Mouse (Mus musculus) liver, adult (tissue): ENCODE measurements around the gene Als2cr12.

Source experiments
- GATA4 ChIP-seq: IDR thresholded peaks from 2 replicates; pipeline ENCODE4 v1.6.1; 2014; ENCODE audit warnings: mild to moderate bottlenecking, low read length; ENCODE audit not compliant: insufficient replicate concordance

Gene Als2cr12

DNA sequence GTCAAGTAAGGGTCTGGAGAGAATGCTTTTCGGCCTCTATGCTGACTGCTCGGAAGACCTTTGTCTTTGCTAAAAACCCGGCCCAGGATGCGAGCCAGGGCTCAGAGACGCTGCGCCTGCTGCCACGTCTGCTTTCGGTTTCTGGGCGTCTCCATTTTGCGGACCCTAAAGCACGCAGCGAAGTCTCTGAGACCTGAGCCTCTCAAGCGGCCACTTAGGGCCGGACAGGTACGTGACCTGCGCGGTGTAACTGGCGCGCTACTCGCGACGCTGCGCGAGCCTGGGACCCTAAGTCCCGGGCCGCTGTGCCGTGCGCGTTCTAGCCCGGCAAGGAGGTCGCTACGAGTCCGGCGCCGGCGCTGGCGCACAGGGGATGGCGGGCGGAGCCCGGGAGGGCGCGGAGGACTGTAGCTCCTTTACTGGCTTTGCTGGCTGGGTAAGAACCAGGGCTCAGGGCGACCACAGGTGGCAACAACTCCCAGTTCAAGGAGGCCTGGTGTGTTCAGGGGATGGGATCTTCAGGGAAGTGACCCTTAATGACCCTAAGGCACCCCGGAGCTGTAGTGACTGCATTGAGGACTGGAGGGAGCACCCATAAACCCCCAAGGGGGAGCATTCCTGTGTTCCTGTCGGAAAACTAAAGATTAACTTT is 15.7 kb upstream of the Als2cr12 start, which contains the start of gene Cflar:
Gene Cflar (plus strand): TSS at position 144 of the 652 bp plus-strand sequence.
- TF ChIP-seq GATA4 = no peak

GRCm38 (mm10) chr1:58710711-58711364 is 15.0 kb upstream of the Als2cr12 start:
- no peak for TF ChIP-seq GATA4

- no peak for TF ChIP-seq GATA4
These were observed 4.2 kb upstream of the Als2cr12 start for GRCm38 (mm10) chr1:58699988-58700387.

- TF ChIP-seq GATA4 = no peak
These were observed 3.0 kb upstream of the Als2cr12 start for GRCm38 (mm10) chr1:58698781-58699180.

DNA sequence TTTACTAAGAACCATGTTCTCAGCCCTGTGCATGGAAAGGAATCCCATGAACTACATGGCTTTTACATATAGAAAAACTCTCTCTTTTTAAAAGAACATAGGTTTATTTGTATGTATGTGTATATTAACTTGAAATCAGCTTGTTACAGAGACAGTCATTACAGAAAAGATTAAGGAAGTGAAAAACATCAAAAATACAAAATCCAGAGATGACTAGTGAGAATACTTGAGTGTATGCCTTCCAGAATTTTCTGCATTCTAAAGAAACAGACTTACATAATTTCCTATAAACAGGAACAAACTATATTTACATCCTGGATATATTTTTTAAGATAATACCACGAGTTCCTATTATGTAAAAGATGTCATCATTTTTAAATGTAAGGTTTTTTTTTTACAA is 2.1 kb downstream of the Als2cr12 start:
- TF ChIP-seq GATA4 = no peak

GRCm38 (mm10) chr1:58691718-58692117 is 4.1 kb downstream of the Als2cr12 start:
- peak; percentile 82 for TF ChIP-seq GATA4

DNA sequence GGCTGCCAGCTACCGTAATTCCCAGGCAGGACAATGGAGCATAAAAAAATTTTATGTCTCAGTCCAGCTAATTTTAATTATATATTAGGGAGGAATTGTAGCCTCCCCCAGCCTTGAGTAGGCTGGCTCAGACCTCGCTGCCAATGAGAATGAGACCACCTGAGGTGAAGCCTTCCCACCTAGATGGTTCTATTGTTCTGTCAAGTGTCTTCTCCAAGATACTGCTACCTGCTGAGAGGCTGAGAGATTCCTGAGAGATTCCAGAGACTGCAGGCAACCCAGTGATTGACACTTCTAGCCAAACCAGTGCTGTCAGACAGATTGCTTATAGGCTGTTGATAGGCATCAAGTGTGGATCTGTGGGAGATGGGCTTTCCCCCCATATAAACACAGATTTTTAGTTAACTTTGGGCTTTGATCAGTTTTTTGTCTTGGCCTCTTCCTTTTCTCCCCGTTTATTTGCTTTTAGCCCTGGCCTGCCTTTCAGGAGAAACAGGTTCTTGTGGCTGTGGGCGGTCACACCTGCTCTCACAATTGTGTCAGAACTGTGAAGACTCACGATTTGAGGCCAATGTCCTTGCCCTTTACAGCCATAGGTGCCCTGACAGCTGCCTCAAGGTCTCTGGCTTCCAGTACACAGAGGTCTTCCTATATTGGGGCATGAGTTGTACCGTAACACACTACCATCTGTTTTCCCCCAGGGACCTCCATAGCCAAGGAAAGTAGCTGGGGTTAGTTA is 5.6 kb downstream of the Als2cr12 start:
- TF ChIP-seq GATA4 = no peak

DNA sequence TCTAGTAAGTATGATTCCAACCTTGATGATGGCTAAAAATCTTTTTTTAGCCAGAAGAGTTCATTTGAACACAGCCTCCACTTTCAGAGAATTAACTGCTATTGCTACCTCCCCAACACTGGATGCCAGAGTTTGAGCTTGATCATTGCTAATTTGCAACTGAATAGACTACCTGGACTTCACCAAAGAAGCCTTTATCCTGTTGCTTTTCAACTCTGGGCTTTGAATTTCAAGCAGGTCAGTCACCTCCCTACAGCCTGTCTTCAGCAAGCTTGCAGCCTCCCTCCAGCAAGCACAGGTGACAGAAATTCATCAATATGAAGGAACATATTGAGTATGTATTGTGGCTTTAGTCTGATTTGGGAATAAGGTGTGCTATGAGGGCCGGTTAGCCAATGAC is 6.4 kb downstream of the Als2cr12 start:
- no peak for TF ChIP-seq GATA4

DNA sequence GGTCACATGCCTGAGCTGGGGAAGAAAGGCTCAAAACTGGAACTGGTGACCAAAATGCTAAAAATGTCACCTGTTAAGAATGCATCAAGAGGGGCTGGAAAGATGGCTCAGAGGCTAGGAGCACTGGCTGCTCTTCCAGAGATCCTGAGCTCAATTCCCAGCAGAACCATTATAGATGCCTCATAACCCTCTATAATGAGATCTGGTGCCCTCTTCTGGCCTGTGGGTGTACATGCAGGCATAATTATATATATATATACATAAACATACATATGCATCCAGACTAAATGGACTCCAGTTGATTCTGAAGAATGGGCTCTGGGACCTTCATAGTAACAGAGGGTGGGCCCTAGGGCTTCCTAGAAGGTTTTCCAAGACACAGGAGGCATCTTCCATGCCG is 18.2 kb downstream of the Als2cr12 start:
- no peak for TF ChIP-seq GATA4

- no peak for TF ChIP-seq GATA4
These were observed 20.8 kb downstream of the Als2cr12 start for GRCm38 (mm10) chr1:58675011-58675410.

DNA sequence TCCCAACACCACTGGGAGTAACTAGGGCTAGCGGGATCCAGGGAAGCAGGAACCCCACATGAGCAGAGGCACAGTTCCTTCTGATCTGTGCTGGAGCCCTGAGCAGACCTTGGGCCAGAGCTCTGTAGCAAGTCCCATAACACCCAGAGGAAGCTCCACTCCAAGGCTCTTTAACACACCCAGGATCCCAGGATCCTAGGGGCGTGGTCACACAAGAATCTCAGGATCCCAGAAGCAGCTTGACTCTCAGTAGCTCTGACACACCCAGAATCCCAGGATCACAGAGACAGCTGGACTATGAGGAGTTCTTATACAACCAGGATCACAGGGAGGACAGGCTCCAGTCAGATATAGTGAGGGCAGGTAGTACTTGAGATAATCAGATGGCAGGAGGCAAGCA is 23.7 kb downstream of the Als2cr12 start:
- TF ChIP-seq GATA4 = no peak

DNA sequence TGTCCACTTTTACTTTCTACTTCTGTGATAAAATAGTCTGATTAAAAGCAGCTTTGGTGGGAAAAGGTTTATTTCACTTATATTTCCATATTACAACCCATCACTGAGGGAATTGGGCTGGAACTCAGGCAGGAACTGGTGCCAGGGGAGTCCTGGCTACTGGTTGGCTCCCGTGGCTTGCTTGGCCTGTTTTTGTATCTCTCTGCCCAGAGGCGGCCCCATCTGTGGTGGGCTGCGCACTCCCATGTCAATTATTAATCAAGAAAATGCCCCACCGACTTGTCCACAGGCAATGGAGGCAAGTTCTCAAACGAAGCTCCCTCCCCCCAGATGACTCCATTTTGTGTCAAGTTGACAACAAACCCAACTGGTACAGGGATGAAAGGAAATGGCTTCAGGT is 27.6 kb downstream of the Als2cr12 start:
- no peak for TF ChIP-seq GATA4

DNA sequence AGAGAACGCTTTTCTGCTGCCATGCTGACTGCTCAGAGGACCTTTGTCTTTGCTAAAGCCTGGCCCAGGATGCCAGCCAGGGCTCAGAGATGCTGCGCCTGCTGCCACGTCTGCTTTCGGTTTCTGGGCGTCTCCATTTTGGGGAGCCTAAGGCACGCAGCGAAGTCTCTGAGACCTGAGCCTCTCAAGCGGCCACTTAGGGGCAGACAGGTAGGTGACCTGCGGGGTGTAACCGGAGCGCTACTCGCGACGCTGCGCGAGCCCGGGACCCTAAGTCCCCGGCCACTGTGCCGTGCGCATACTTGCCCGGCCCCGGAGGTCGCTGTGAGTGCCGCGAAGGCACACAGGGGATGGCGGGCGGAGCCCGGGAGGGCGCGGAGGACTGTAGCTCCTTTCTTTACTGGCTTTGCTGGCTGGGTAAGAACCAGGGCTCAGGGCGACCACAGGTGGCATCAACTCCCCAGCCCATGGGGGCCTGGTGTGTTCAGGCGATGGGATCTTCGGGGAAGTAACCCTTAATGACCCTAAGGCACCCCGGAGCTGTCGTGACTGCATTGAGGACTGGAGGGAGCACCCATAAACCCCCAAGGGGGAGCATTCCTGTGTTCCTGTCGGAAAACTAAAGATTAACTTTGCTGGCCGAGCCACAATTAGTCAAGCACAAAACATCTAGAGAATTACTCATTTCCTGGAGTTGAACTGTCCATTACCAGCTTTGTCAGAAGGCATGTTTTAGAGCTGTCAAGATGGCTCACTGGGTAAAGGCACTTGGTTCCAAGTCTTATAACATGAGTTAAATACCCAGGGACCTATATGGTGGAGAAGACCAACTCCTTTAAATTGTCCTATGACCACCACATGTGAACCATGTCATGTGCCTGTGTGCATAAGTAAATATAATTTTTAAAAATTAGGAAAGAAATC is 43.0 kb downstream of the Als2cr12 start:
- no peak for TF ChIP-seq GATA4

GRCm38 (mm10) chr1:58621996-58622748 is 73.6 kb downstream of the Als2cr12 start:
- no peak for TF ChIP-seq GATA4

DNA sequence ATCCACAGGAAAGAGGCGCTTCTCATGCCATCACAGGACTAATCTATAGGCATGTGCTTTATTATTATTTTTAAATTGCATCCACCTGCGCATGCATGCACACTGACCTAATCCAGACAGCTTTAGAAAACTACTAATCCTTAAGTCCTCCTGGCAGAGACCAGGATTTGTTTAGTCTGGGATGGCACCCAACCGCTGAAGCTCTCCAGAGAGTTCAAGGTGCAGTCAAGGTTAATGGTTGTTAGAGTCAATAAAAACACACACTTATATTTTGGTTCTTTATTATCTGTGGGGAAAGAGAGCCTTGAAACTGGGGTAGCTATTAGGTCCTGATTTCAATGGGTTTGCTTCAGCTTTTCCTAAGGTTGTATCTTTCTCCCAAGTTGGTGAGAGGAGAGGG is 74.5 kb downstream of the Als2cr12 start:
- TF ChIP-seq GATA4 = no peak

DNA sequence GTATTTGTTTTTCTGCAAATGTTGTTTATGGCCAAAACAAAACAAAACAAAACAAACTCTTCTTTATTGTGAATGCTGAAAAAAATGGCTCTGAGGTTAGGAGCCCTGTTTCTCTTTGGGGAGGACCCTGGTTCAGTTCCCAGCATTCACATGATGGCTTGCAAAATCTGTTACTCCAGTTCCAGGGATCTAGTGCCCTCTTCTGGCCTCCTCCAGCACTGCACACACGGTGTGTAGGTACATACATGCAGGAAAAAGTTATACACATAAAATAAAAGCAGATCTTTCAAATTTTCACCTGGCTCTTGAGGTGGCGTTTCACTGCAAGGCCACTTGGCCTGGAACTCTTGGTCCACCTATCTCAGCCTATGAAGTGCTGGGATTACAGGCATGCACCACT is 77.0 kb downstream of the Als2cr12 start:
- TF ChIP-seq GATA4 = no peak
